Mouse (Mus musculus): Measurements from ENCODE around the gene Zfp629.

The Zfp629 gene

DNA sequence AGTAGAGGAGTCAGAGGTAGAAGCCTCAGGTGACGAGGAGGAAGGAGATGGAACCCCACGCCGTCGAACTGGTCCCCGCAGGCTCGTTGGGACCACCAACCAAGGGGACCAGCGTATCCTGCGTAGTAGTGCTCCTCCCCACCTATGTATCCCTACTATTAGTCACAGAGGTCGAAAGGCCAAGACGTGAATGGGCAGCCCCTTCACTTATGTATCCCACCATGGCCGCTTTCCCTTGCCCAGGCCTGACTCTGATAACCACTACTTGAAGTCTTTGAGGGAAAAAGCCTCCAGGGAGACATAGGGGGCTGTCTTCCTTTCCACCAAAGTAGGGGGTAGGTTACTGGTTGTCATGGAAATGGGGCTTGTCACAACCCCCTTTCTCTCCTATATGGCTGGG, 55.0 kb downstream of the Zfp629 start:
- no peak for DNase-seq

Data from right cerebral cortex, postnatal 25 days (tissue).